Mouse (Mus musculus) gastrocnemius, adult 18-20 months (tissue): ENCODE results near the gene Sfxn5. TPM values are rescaled to one million over a fixed set of nuclear protein-coding genes. Genes with fewer than 3 reads are reported as not detected.

Experiments
- DNase-seq: peaks from one replicate; pipeline ENCODE4 v3.0.0; 2021; ENCODE audit warnings: low spot score
- long read RNA-seq, 2 experiments: library from polyadenylated mRNA; stranded (forward); transcript quantifications; one replicate each; pipeline ENCODE4 v2.0.0; 2021
- total RNA-seq, 2 experiments: library from RNA; stranded (reverse); gene quantifications; 2 replicates each; pipeline ENCODE4 v1.2.3; 2021

The Sfxn5 gene
- 1 to 10 TPM; 4.3 to 6.5 TPM for total RNA-seq
- long read RNA-seq, experiment 1, full-length matches to known transcripts, result 1 of 5 reads
- long read RNA-seq, experiment 1, partial matches to known transcripts, result 1 of 5 reads
- long read RNA-seq, experiment 1, other reads (novel, unspliced or antisense), result 3 of 5 reads
- long read RNA-seq, experiment 2, partial matches to known transcripts, result 0 of 2 reads
- long read RNA-seq, experiment 2, other reads (novel, unspliced or antisense), result 2 of 2 reads

- peak; percentile 97 for DNase-seq
Observed at GRCm38 (mm10) chr6:85333000-85333669, at the start of gene Sfxn5. Sfxn5 (minus strand) TSS chr6:85333422.

GRCm38 (mm10) chr6:85382791-85383190 is 49.6 kb upstream of the Sfxn5 start:
- no peak for DNase-seq

GRCm38 (mm10) chr6:85381648-85382020 is 48.4 kb upstream of the Sfxn5 start:
- no peak for DNase-seq

- no peak for DNase-seq
Observed at GRCm38 (mm10) chr6:85380901-85381647, 47.9 kb upstream of the Sfxn5 start.

GRCm38 (mm10) chr6:85380201-85380900 is 47.1 kb upstream of the Sfxn5 start:
- peak; percentile 91 for DNase-seq

GRCm38 (mm10) chr6:85378629-85379028 is 45.4 kb upstream of the Sfxn5 start:
- no peak for DNase-seq

GRCm38 (mm10) chr6:85377876-85378275 is 44.7 kb upstream of the Sfxn5 start:
- DNase-seq, result no peak

- DNase-seq, result no peak
Observed at GRCm38 (mm10) chr6:85377066-85377734, 44.0 kb upstream of the Sfxn5 start.

GRCm38 (mm10) chr6:85374734-85375114 is 41.5 kb upstream of the Sfxn5 start:
- peak; percentile 96 for DNase-seq

- no peak for DNase-seq
Observed at GRCm38 (mm10) chr6:85373951-85374733, 40.9 kb upstream of the Sfxn5 start, which contains the start of gene Rab11fip5. Rab11fip5 (minus strand) TSS chr6:85374634.

- no peak for DNase-seq
Observed at GRCm38 (mm10) chr6:85373066-85373860, 40.0 kb upstream of the Sfxn5 start.

GRCm38 (mm10) chr6:85372496-85372895 is 39.3 kb upstream of the Sfxn5 start:
- DNase-seq, result peak; percentile 66

GRCm38 (mm10) chr6:85371859-85372405 is 38.7 kb upstream of the Sfxn5 start:
- DNase-seq, result no peak

- DNase-seq, result no peak
Observed at GRCm38 (mm10) chr6:85370666-85371430, 37.6 kb upstream of the Sfxn5 start.

GRCm38 (mm10) chr6:85370041-85370440 is 36.8 kb upstream of the Sfxn5 start:
- DNase-seq, result no peak

GRCm38 (mm10) chr6:85369181-85369860 is 36.1 kb upstream of the Sfxn5 start:
- peak; percentile 79 for DNase-seq

- DNase-seq, result no peak
Observed at GRCm38 (mm10) chr6:85368722-85369121, 35.5 kb upstream of the Sfxn5 start.

- no peak for DNase-seq
Observed at GRCm38 (mm10) chr6:85368166-85368565, 34.9 kb upstream of the Sfxn5 start.
